Mouse (Mus musculus): ENCODE measurements at regions not wholly inside any gene's neighbourhood (a gene's known extent, or its start where the extent isn't known, plus 50 kb on each side); places are given as distances from the start of the nearest gene placed in this dataset.
"Not testable (repeated sequence)": the region's sequence is repeated elsewhere in the genome, so short reads cannot be mapped to it uniquely, and the experiment has no call there.

DNA sequence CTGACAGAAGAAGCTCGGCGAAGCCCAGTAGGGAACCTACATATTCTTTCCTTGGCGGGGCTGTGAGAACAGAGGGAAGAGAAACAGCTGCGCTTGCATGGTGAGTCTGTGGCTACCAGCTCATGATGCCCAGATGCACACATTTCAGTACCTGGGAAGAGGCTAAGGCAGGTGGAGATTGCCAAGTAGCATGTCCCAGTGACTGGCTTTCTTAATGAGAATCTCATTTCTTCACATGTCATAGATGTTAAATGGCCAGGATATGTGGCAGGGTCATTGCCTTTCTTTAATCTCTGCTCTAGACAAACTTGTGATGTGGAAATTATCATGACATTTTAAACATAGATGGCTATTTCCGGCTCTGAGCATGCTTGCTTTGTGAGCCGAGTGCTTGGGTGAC is 109.5 kb upstream of the Tns3 start:
- H3K27me3 ChIP-seq: no peaks in the 10 kb centered on the region
- no peaks in the 10 kb centered on the region for H3K36me3 ChIP-seq
- no peak overlapping the region for H3K4me3 ChIP-seq (replicated peaks)
- H3K9me3 ChIP-seq (replicated peaks): no peaks in the 10 kb centered on the region
- H3K4me1 ChIP-seq: no peaks in the 10 kb centered on the region
- ATAC-seq (ENCODE audit: insufficient number of reproducible peaks, low FRiP score, low TSS enrichment, low read depth): no peak
- H3K27ac ChIP-seq (replicated peaks): no peak overlapping the region
- WGBS: 86% methylated on average over 6 of the region's 6 CpGs
- no peak overlapping the region for H3K4me2 ChIP-seq (replicated peaks)
- no peak overlapping the region for H3K9ac ChIP-seq

DNA sequence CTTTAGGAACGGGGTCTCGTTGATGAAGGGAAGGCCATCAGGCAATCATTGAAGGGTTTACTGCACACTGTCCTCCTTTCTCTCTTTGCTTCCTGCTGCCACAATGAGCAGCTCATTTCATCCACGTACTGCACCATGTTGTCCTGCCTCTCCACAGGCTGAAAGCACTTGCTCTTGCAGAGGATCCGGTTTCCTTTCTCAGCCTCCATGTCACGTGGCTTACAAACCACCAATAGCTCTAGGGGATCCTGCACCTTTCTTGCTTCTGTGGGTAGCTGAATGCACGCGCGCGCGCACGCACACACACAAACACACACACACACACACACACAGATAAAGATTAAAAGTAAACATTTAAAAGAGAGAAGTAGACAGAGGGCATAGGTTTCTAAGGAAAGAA is 108.9 kb upstream of the Tns3 start:
- Histone ChIP-seq H3K27me3 (no peaks in the 10 kb centered on the region), H3K27ac (replicated peaks) (no peak overlapping the region), H3K9me3 (replicated peaks) (no peaks in the 10 kb centered on the region), H3K4me1 (no peaks in the 10 kb centered on the region), H3K36me3 (no peaks in the 10 kb centered on the region), H3K4me2 (replicated peaks) (no peak overlapping the region), H3K9ac (no peak overlapping the region), H3K4me3 (replicated peaks) (no peak overlapping the region)
- 73% methylated on average over 11 of the region's 11 CpGs for WGBS
- ATAC-seq (ENCODE audit: insufficient number of reproducible peaks, low FRiP score, low TSS enrichment, low read depth): no peak

- H3K4me2 ChIP-seq (replicated peaks): no peak overlapping the region
- H3K4me3 ChIP-seq (replicated peaks): no peak overlapping the region
- no peak overlapping the region for H3K9ac ChIP-seq
- H3K36me3 ChIP-seq: no peaks in the 10 kb centered on the region
- 68% methylated on average over 5 of the region's 5 CpGs for WGBS
- ATAC-seq (ENCODE audit: insufficient number of reproducible peaks, low FRiP score, low TSS enrichment, low read depth): no peak
- H3K4me1 ChIP-seq: no peaks in the 10 kb centered on the region
- H3K9me3 ChIP-seq (replicated peaks): no peaks in the 10 kb centered on the region
- no peak overlapping the region for H3K27ac ChIP-seq (replicated peaks)
- no peaks in the 10 kb centered on the region for H3K27me3 ChIP-seq
These were observed 108.2 kb upstream of the Tns3 start for GRCm38 (mm10) chr11:8772541-8772940.

GRCm38 (mm10) chr11:8768706-8769105 is 104.4 kb upstream of the Tns3 start:
- not testable (repeated sequence) for H3K4me2 ChIP-seq (replicated peaks); H3K9me3 ChIP-seq (replicated peaks)
- 83% methylated on average over 1 of the region's 1 CpGs for WGBS

GRCm38 (mm10) chr11:8765541-8765885 is 101.2 kb upstream of the Tns3 start:
- peaks cover 16% of the 10 kb centered on the region; the same call in 1 of the 2 replicates for H3K4me1 ChIP-seq
- H3K27ac ChIP-seq (replicated peaks): no peak overlapping the region
- no peak for ATAC-seq (ENCODE audit: insufficient number of reproducible peaks, low FRiP score, low TSS enrichment, low read depth)
- 78% methylated on average over 1 of the region's 1 CpGs for WGBS
- no peaks in the 10 kb centered on the region for H3K9me3 ChIP-seq (replicated peaks)
- no peak overlapping the region for H3K4me2 ChIP-seq (replicated peaks)
- H3K27me3 ChIP-seq: no peaks in the 10 kb centered on the region
- H3K4me3 ChIP-seq (replicated peaks): no peak overlapping the region
- no peak overlapping the region for H3K9ac ChIP-seq
- H3K36me3 ChIP-seq: no peaks in the 10 kb centered on the region

More at GRCm38 (mm10) chr11:8768706-8769105, 104.4 kb upstream of the Tns3 start:
- not testable (repeated sequence) for H3K9ac ChIP-seq; H3K27ac ChIP-seq (replicated peaks); H3K4me3 ChIP-seq (replicated peaks); H3K27me3 ChIP-seq; H3K36me3 ChIP-seq; ATAC-seq (ENCODE audit: insufficient number of reproducible peaks, low FRiP score, low TSS enrichment, low read depth)
- H3K4me1 ChIP-seq: peaks cover 12% of the 10 kb centered on the region; the same call in 1 of the 2 replicates

GRCm38 (mm10) chr11:8764861-8765540 is 100.7 kb upstream of the Tns3 start:
- H3K27ac ChIP-seq (replicated peaks): peak overlapping the region; percentile 12; the same call in 1 of the 2 replicates

DNA sequence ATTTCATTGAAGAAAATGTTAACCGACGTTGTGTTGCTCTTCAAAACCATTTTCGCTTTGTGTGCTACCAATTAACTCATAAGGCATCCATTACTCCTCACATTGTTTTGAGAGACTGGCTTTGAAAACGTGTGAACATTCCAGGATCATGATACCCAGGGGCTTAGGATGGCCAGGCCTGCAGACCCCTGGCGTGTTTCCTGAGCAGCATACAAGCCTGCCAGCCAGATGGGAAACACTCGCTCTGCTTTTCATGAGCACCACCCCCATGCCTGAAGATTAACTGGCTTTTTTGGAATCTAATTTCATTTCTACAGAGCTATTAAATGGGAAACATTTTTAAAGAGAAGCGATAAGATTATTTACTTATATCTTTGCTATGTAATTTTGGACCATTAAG is 99.1 kb upstream of the Tns3 start:
- ATAC-seq (ENCODE audit: insufficient number of reproducible peaks, low FRiP score, low TSS enrichment, low read depth): no peak

More at GRCm38 (mm10) chr11:8764861-8765540, 100.7 kb upstream of the Tns3 start:
- H3K4me1 ChIP-seq: peaks cover 16% of the 10 kb centered on the region; the same call in 1 of the 2 replicates
- no peaks in the 10 kb centered on the region for H3K27me3 ChIP-seq
- no peak overlapping the region for H3K4me3 ChIP-seq (replicated peaks)
- H3K36me3 ChIP-seq: no peaks in the 10 kb centered on the region
- H3K9me3 ChIP-seq (replicated peaks): no peaks in the 10 kb centered on the region
- H3K4me2 ChIP-seq (replicated peaks): no peak overlapping the region
- no peak for ATAC-seq (ENCODE audit: insufficient number of reproducible peaks, low FRiP score, low TSS enrichment, low read depth)
- 52% methylated on average over 2 of the region's 2 CpGs for WGBS
- no peak overlapping the region for H3K9ac ChIP-seq

DNA sequence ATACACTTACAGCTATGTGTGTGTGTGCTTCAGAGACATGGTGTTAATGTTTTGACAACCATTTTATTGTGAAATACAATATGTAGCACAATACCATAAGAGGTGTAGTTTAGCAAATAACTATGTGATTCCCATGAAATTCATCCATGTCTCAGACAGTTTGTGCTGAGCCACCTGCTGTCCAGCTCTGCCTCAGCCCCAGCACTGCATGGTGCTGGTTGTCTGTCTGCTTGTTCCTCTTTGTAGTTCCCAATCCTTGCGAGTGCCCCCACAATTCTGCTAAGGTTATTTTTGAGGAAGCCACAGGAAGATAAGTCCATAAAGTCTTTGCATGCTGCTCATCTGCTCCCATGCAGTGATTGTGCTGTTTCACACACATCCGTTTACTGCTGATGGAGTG is 97.8 kb upstream of the Tns3 start:
- no peak overlapping the region for H3K27ac ChIP-seq (replicated peaks)
- H3K27me3 ChIP-seq: no peaks in the 10 kb centered on the region
- no peak overlapping the region for H3K4me3 ChIP-seq (replicated peaks)

More for the DNA sequence above, 99.1 kb upstream of the Tns3 start:
- Histone ChIP-seq H3K27me3 (no peaks in the 10 kb centered on the region), H3K4me1 (peaks cover 16% of the 10 kb centered on the region; the same call in 1 of the 2 replicates), H3K4me3 (replicated peaks) (no peak overlapping the region), H3K4me2 (replicated peaks) (no peak overlapping the region), H3K27ac (replicated peaks) (0 out of 2 replicates have a peak overlapping the region, but pooled peaks have one; percentile 1), H3K9me3 (replicated peaks) (no peaks in the 10 kb centered on the region), H3K9ac (no peak overlapping the region), H3K36me3 (no peaks in the 10 kb centered on the region)
- WGBS: 32% methylated on average over 7 of the region's 7 CpGs

GRCm38 (mm10) chr11:8761626-8762025 is 97.3 kb upstream of the Tns3 start:
- no peak overlapping the region for H3K9ac ChIP-seq
- H3K4me1 ChIP-seq: peaks cover 16% of the 10 kb centered on the region; the same call in 1 of the 2 replicates
- no peak overlapping the region for H3K4me3 ChIP-seq (replicated peaks)
- no peaks in the 10 kb centered on the region for H3K27me3 ChIP-seq
- no peaks in the 10 kb centered on the region for H3K9me3 ChIP-seq (replicated peaks)
- H3K4me2 ChIP-seq (replicated peaks): no peak overlapping the region
- ATAC-seq (ENCODE audit: insufficient number of reproducible peaks, low FRiP score, low TSS enrichment, low read depth): no peak
- no peak overlapping the region for H3K27ac ChIP-seq (replicated peaks)
- H3K36me3 ChIP-seq: no peaks in the 10 kb centered on the region

More for the DNA sequence above, 97.8 kb upstream of the Tns3 start:
- WGBS: 72% methylated on average over 2 of the region's 2 CpGs
- no peaks in the 10 kb centered on the region for H3K36me3 ChIP-seq
- no peaks in the 10 kb centered on the region for H3K9me3 ChIP-seq (replicated peaks)
- peaks cover 16% of the 10 kb centered on the region; the same call in 1 of the 2 replicates for H3K4me1 ChIP-seq
- H3K4me2 ChIP-seq (replicated peaks): no peak overlapping the region
- no peak overlapping the region for H3K9ac ChIP-seq
- ATAC-seq (ENCODE audit: insufficient number of reproducible peaks, low FRiP score, low TSS enrichment, low read depth): no peak

GRCm38 (mm10) chr11:8759858-8760257 is 95.5 kb upstream of the Tns3 start:
- Histone ChIP-seq H3K27ac (replicated peaks) (no peak overlapping the region), H3K4me1 (peaks cover 11% of the 10 kb centered on the region; the same call in 1 of the 2 replicates), H3K9ac (no peak overlapping the region), H3K4me2 (replicated peaks) (no peak overlapping the region), H3K4me3 (replicated peaks) (no peak overlapping the region), H3K27me3 (no peaks in the 10 kb centered on the region), H3K36me3 (no peaks in the 10 kb centered on the region), H3K9me3 (replicated peaks) (no peaks in the 10 kb centered on the region)
- no peak for ATAC-seq (ENCODE audit: insufficient number of reproducible peaks, low FRiP score, low TSS enrichment, low read depth)
- 73% methylated on average over 1 of the region's 1 CpGs for WGBS

DNA sequence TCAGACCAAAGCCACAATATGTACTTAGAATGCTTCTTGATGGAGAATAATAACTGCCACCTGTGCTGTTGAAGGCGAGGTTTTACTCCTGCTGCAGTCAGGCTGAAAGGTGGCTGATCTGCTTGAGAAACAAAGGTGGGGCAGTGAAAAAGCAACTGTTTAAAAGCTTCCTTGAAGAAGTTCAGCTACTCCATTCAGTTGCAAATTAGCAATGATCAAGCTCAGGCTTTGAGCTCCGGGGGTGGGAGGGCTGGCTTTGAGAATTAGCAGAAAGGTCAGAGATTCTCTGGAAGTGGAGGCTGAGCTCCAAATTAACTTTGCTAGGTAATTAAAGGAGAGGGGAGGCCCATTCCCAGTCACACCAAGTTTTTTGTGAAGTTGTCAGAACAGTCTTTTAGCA is 90.2 kb upstream of the Tns3 start:
- H3K9ac ChIP-seq; ATAC-seq (ENCODE audit: insufficient number of reproducible peaks, low FRiP score, low TSS enrichment, low read depth); H3K4me2 ChIP-seq (replicated peaks); H3K4me3 ChIP-seq (replicated peaks); H3K9me3 ChIP-seq (replicated peaks); H3K36me3 ChIP-seq; H3K4me1 ChIP-seq; H3K27ac ChIP-seq (replicated peaks); H3K27me3 ChIP-seq: not testable (repeated sequence)
- 44% methylated on average over 2 of the region's 2 CpGs for WGBS

GRCm38 (mm10) chr11:8735784-8736183 is 71.4 kb upstream of the Tns3 start:
- not testable (repeated sequence) for H3K4me2 ChIP-seq (replicated peaks); H3K27ac ChIP-seq (replicated peaks); H3K9ac ChIP-seq; H3K36me3 ChIP-seq; H3K9me3 ChIP-seq (replicated peaks); ATAC-seq (ENCODE audit: insufficient number of reproducible peaks, low FRiP score, low TSS enrichment, low read depth); H3K4me1 ChIP-seq; H3K27me3 ChIP-seq; H3K4me3 ChIP-seq (replicated peaks)
- 62% methylated on average over 3 of the region's 3 CpGs for WGBS

All from embryonic facial prominence, embryonic 15.5 days (tissue).